Comparison of ENCODE assay signal across 8 mouse cellular contexts in genomic region chr2:73572539-73573372, GRCm38 (mm10). TPM values are rescaled to one million over a fixed set of nuclear protein-coding genes. Genes with fewer than 3 reads are reported as not detected.
DNase-seq lines count a peak whose midpoint lies in the region; ATAC-seq and TF ChIP-seq lines count a peak whose summit lies in the region.

No protein-coding gene starts in this region.

- TF ChIP-seq POLR2A in cerebellum, adult 2 months (IDR thresholded peaks at IDR 0.05; ENCODE audit: borderline replicate concordance, insufficient read depth, low read length), result no peak

- H3K27ac ChIP-seq in cerebellum, adult 2 months (ENCODE audit: insufficient read depth, low read length), result no peak overlapping the region
- H3K27ac ChIP-seq in forebrain, postnatal 0 days (ENCODE audit: low read depth, low read length), result peak overlapping the region; percentile 80
- H3K27ac ChIP-seq in lung, embryonic 14.5 days (ENCODE audit: low read depth), result no peak overlapping the region

- H3K36me3 ChIP-seq in forebrain, postnatal 0 days (ENCODE audit: insufficient read depth), result no peaks in the 10 kb centered on the region
- H3K36me3 ChIP-seq in lung, embryonic 14.5 days (ENCODE audit: insufficient read depth), result no peaks in the 10 kb centered on the region

- no peaks in the 10 kb centered on the region for H3K27me3 ChIP-seq in Patski
- no peaks in the 10 kb centered on the region for H3K27me3 ChIP-seq in cerebellum, adult 2 months (ENCODE audit: control insufficient read depth, insufficient read depth, low read length)
- no peaks in the 10 kb centered on the region for H3K27me3 ChIP-seq in forebrain, postnatal 0 days (ENCODE audit: insufficient read depth, low read length)
- no peaks in the 10 kb centered on the region for H3K27me3 ChIP-seq in lung, embryonic 14.5 days (ENCODE audit: insufficient read depth, low read length)

- in situ Hi-C loops in Patski (cut with MboI; ENCODE audit: low pct_unique_long_range_greater_than_20kb), result loop anchor here (25.0 kb wide), 1 partner anchor 1090 kb away; the partner anchor contains the start of genes Evx2 and Hoxd13

- H3K4me3 ChIP-seq in cerebellum, adult 2 months (replicated peaks; ENCODE audit: insufficient read depth, low read depth, low read length), result peak overlapping the region; percentile 48
- H3K4me3 ChIP-seq in forebrain, postnatal 0 days (ENCODE audit: low read depth, low read length), result peak overlapping the region; percentile 23
- H3K4me3 ChIP-seq in lung, embryonic 14.5 days (ENCODE audit: low read depth, low read length), result no peak overlapping the region

- H3K9me3 ChIP-seq in forebrain, postnatal 0 days (ENCODE audit: low read length), result no peaks in the 10 kb centered on the region
- no peaks in the 10 kb centered on the region for H3K9me3 ChIP-seq in lung, embryonic 14.5 days (ENCODE audit: low read depth, low read length)

- WGBS in cerebellum, adult 2 months, result 7% methylated on average over 23 of the region's 23 CpGs
- 12% methylated on average over 23 of the region's 23 CpGs for WGBS in forebrain, postnatal 0 days
- 33% methylated on average over 23 of the region's 23 CpGs for WGBS in lung, embryonic 14.5 days

- H3K4me1 ChIP-seq in cerebellum, adult 2 months (ENCODE audit: control insufficient read depth, insufficient read depth, low read length), result no peaks in the 10 kb centered on the region
- 0 out of 2 replicates have a peak, but pooled peaks cover 7% of the 10 kb centered on the region for H3K4me1 ChIP-seq in forebrain, postnatal 0 days (ENCODE audit: insufficient read depth)
- H3K4me1 ChIP-seq in lung, embryonic 14.5 days (ENCODE audit: insufficient read depth), result no peaks in the 10 kb centered on the region

- ATAC-seq in Patski, result peak; percentile 65
- ATAC-seq in forebrain, postnatal 0 days, result peak; percentile 96
- ATAC-seq in lung, embryonic 14.5 days (ENCODE audit: insufficient read depth), result peak; percentile 86

- H3K9ac ChIP-seq in forebrain, postnatal 0 days, result 0 out of 2 replicates have a peak overlapping the region, but pooled peaks have one; percentile 10
- H3K9ac ChIP-seq in lung, embryonic 14.5 days, result no peak overlapping the region

- intact Hi-C loops in heart, postnatal 36 days (cut with DNase I), result no loop called here

- TF ChIP-seq CTCF in Patski (IDR thresholded peaks at IDR 0.05), result peak; percentile 90
- peak; percentile 77 for TF ChIP-seq CTCF in cerebellum, adult 2 months (IDR thresholded peaks at IDR 0.05; ENCODE audit: borderline replicate concordance, insufficient read depth, low read depth, low read length)
- peak; percentile 97 for TF ChIP-seq CTCF in forebrain, postnatal 0 days (IDR thresholded peaks at IDR 0.05; ENCODE audit: low read depth)
- peak; percentile 96 for TF ChIP-seq CTCF in lung, embryonic 14.5 days (IDR thresholded peaks at IDR 0.05; ENCODE audit: low read depth)

- DNase-seq in Patski (ENCODE audit: low read depth, low spot score), result no peak
- DNase-seq in cerebellum, adult 2 months, result peak; percentile 64 to 78
- peak; percentile 97 for DNase-seq in forebrain, postnatal 0 days
- peak; percentile 60 to 72 for DNase-seq in heart, postnatal 36 days
- peak; percentile 91 for DNase-seq in layer of hippocampus, adult 11-12 months (ENCODE audit: low spot score)
- peak; percentile 88 for DNase-seq in lung, embryonic 14.5 days
- DNase-seq in retina, adult 2 months (ENCODE audit: low read depth, low spot score), result peak; percentile 70
- DNase-seq in c-Kit-positive CD71-positive TER-119-positive erythroid progenitor cells, embryonic 14.5 days (ENCODE audit: low spot score), result no peak

- CTCF ChIA-PET in Patski (lab: Charles Lee), result interaction anchor here (0.8 to 2.9 kb wide), 10 partner anchors 12 to 323 kb away, joined by 3 to 10 read pairs (median 4); no protein-coding TSS in a partner anchor

- peak overlapping the region; percentile 42 for H3K4me2 ChIP-seq in forebrain, postnatal 0 days (ENCODE audit: low read depth)
- H3K4me2 ChIP-seq in lung, embryonic 14.5 days, result peak overlapping the region; percentile 44

- POLR2A ChIA-PET in Patski (lab: Charles Lee), result no interaction called here

RNA-seq across cellular contexts. Expression of gene Chrna1, which starts 7.4 kb away (rescaled TPM):
- 0.05 TPM for polyA plus RNA-seq in Patski (2021)
- 0.03 and 0.08 TPM in 2 replicates for polyA plus RNA-seq in cerebellum, adult 2 months (2012; rRNA removed)
- 0.05 TPM in 1 of 2 replicates, not detected in the other for total RNA-seq in forebrain, postnatal 0 days (2014; rRNA removed)
- 0.08 and 0.17 TPM in 2 replicates for polyA plus RNA-seq in forebrain, postnatal 0 days (2015; fragmentation: Nextera tagmentation; extraction: Ambion mirVana)
- not detected for total RNA-seq in heart, postnatal 36 days (2021)
- polyA plus RNA-seq in lung, embryonic 14.5 days (2014; fragmentation: Nextera tagmentation; extraction: Ambion mirVana), result 0.05 and 0.26 TPM in 2 replicates

RNA-seq across cellular contexts. Expression of gene Wipf1, which starts 43.2 kb away (rescaled TPM):
- polyA plus RNA-seq in Patski (2021), result 20.2 TPM
- 6.1 and 7.2 TPM in 2 replicates for polyA plus RNA-seq in cerebellum, adult 2 months (2012; rRNA removed)
- 1.8 and 2.4 TPM in 2 replicates for total RNA-seq in forebrain, postnatal 0 days (2014; rRNA removed)
- polyA plus RNA-seq in forebrain, postnatal 0 days (2015; fragmentation: Nextera tagmentation; extraction: Ambion mirVana), result 2.0 and 2.1 TPM in 2 replicates
- 10 to 100 TPM; 15.4 to 15.5 TPM for total RNA-seq in heart, postnatal 36 days (2021)
- 14.8 and 15.8 TPM in 2 replicates for polyA plus RNA-seq in lung, embryonic 14.5 days (2014; fragmentation: Nextera tagmentation; extraction: Ambion mirVana)

Comparison
In these comparisons a context has a peak if more than half of its experiments do, and no peak if none do; other contexts are left out.
1. DNase-seq: peak in cerebellum, adult 2 months (2 of 2), forebrain, postnatal 0 days (single experiment), heart, postnatal 36 days (2 of 2), layer of hippocampus, adult 11-12 months (single experiment), lung, embryonic 14.5 days (single experiment) and retina, adult 2 months (single experiment); none in Patski (single experiment) and c-Kit-positive CD71-positive TER-119-positive erythroid progenitor cells, embryonic 14.5 days (single experiment).
2. Peak in every context shown above with its lines, with median percentiles within 50 percentile points of each other: ATAC-seq and CTCF ChIP-seq.